Mouse (Mus musculus): ENCODE measurements around the gene R3hdm1. TPM values are rescaled to one million over a fixed set of nuclear protein-coding genes. Genes with fewer than 3 reads are reported as not detected.

Gene R3hdm1
- total and polyA plus RNA-seq, 3 experiments, result 17.8 to 75.7 (median 33.9) TPM

- Histone ChIP-seq H3K27me3 (replicated peaks) (no peaks in the 10 kb centered on the region), H3K9me3 (replicated peaks; ENCODE audit: low read length) (no peaks in the 10 kb centered on the region), H3K4me2 (ENCODE audit: insufficient read depth, low read depth, poor library complexity, severe bottlenecking) (no peak overlapping the region), H3K36me3 (replicated peaks in 1 of 2; ENCODE audit: control insufficient read depth in 1 of 2, insufficient read depth in 1 of 2, low read length in 1 of 2) (peaks cover 0 to 8% of the 10 kb centered on the region in 2 experiments), H3K4me3 (replicated peaks in 1 of 3; ENCODE audit: low read depth in 2 of 3, low read length in 2 of 3, poor library complexity in 1 of 3) (no peak overlapping the region), H3K27ac (ENCODE audit: insufficient read depth, low read depth) (no peak overlapping the region), H3K4me1 (ENCODE audit: control insufficient read depth in 1 of 2, insufficient read depth in 2 of 2) (no peaks in the 10 kb centered on the region), H3K9ac (ENCODE audit: insufficient read depth, low read depth) (no peak overlapping the region), H3K79me2 (replicated peaks; ENCODE audit: control insufficient read depth, extremely low read depth, insufficient read depth, poor library complexity, severe bottlenecking) (no peaks in the 10 kb centered on the region)
- dilution Hi-C loops (cut with MboI; ENCODE audit: extremely low pct_ligation_motif_present, extremely low pct_unique_long_range_greater_than_20kb, low sequenced_read_pairs) (no loop called here), in situ Hi-C loops (cut with MboI; ENCODE audit: low pct_ligation_motif_present, low pct_unique_long_range_greater_than_20kb, low sequenced_read_pairs) (no loop called here)
- TF ChIP-seq MAFK (IDR thresholded peaks at IDR 0.05; ENCODE audit: insufficient replicate concordance, low read length), result no peak
- no peak for TF ChIP-seq MXI1 (IDR thresholded peaks at IDR 0.05; ENCODE audit: low read depth, low read length)
- TF ChIP-seq ZMIZ1 (IDR thresholded peaks at IDR 0.05; ENCODE audit: low read depth, low read length), result no peak
- no peak for TF ChIP-seq CTCF (conservative IDR thresholded peaks at IDR 0.05 in 1 of 2, IDR thresholded peaks at IDR 0.05 in 1 of 2; ENCODE audit: low read depth in 2 of 2, low read length in 2 of 2)
- no peak for TF ChIP-seq ZC3H11A (IDR thresholded peaks at IDR 0.05; ENCODE audit: low read depth, low read length)
- no peak for TF ChIP-seq CHD2 (IDR thresholded peaks at IDR 0.05; ENCODE audit: low read length)
- TF ChIP-seq POLR2AphosphoS2 (IDR thresholded peaks at IDR 0.05; ENCODE audit: low read depth, low read length), result no peak
- no peak for TF ChIP-seq TBP (conservative IDR thresholded peaks at IDR 0.05; ENCODE audit: low read depth, low read length)
- no peak for TF ChIP-seq ETS1 (conservative IDR thresholded peaks at IDR 0.05; ENCODE audit: low read depth, low read length)
- no peak for DNase-seq (ENCODE audit: extremely low read depth)
These were observed 34.1 kb upstream of the R3hdm1 start for GRCm38 (mm10) chr1:128068945-128069397.

GRCm38 (mm10) chr1:128070003-128070402 is 33.1 kb upstream of the R3hdm1 start:
- dilution Hi-C loops (cut with MboI; ENCODE audit: extremely low pct_ligation_motif_present, extremely low pct_unique_long_range_greater_than_20kb, low sequenced_read_pairs) (no loop called here), in situ Hi-C loops (cut with MboI; ENCODE audit: low pct_ligation_motif_present, low pct_unique_long_range_greater_than_20kb, low sequenced_read_pairs) (no loop called here)
- H3K9ac ChIP-seq (ENCODE audit: insufficient read depth, low read depth), result no peak overlapping the region
- H3K4me3 ChIP-seq (replicated peaks in 1 of 3; ENCODE audit: low read depth in 2 of 3, low read length in 2 of 3, poor library complexity in 1 of 3), result no peak overlapping the region
- H3K27ac ChIP-seq (ENCODE audit: insufficient read depth, low read depth), result no peak overlapping the region
- no peaks in the 10 kb centered on the region for H3K4me1 ChIP-seq (ENCODE audit: control insufficient read depth in 1 of 2, insufficient read depth in 2 of 2)
- no peaks in the 10 kb centered on the region for H3K79me2 ChIP-seq (replicated peaks; ENCODE audit: control insufficient read depth, extremely low read depth, insufficient read depth, poor library complexity, severe bottlenecking)
- no peak for DNase-seq (ENCODE audit: extremely low read depth)
- no peaks in the 10 kb centered on the region for H3K27me3 ChIP-seq (replicated peaks)
- H3K36me3 ChIP-seq (replicated peaks in 1 of 2; ENCODE audit: control insufficient read depth in 1 of 2, insufficient read depth in 1 of 2, low read length in 1 of 2), result peaks cover 3 to 12% of the 10 kb centered on the region in 2 experiments
- no peaks in the 10 kb centered on the region for H3K9me3 ChIP-seq (replicated peaks; ENCODE audit: low read length)
- H3K4me2 ChIP-seq (ENCODE audit: insufficient read depth, low read depth, poor library complexity, severe bottlenecking), result no peak overlapping the region
- TF ChIP-seq USF2 (conservative IDR thresholded peaks at IDR 0.05; ENCODE audit: low read depth, low read length) (no peak), NRF1 (IDR thresholded peaks at IDR 0.05; ENCODE audit: low read depth, low read length) (no peak), ELF1 (IDR thresholded peaks at IDR 0.05; ENCODE audit: low read depth, low read length) (no peak), EP300 (IDR thresholded peaks at IDR 0.05; ENCODE audit: low read length) (no peak), HCFC1 (IDR thresholded peaks at IDR 0.05; ENCODE audit: low read depth, low read length) (no peak), ZC3H11A (IDR thresholded peaks at IDR 0.05; ENCODE audit: low read depth, low read length) (no peak), RCOR1 (conservative IDR thresholded peaks at IDR 0.05; ENCODE audit: low read depth, low read length) (no peak), PAX5 (IDR thresholded peaks at IDR 0.05; ENCODE audit: low read length) (no peak), JUN (IDR thresholded peaks at IDR 0.05; ENCODE audit: insufficient read depth, low read depth, low read length) (no peak), CHD2 (IDR thresholded peaks at IDR 0.05; ENCODE audit: low read length) (no peak), MYC (IDR thresholded peaks at IDR 0.05; ENCODE audit: low read depth, low read length) (no peak), POLR2A (IDR thresholded peaks at IDR 0.05; ENCODE audit: low read depth, low read length) (no peak), ZNF384 (IDR thresholded peaks at IDR 0.05; ENCODE audit: low read depth, low read length) (no peak), IRF4 (IDR thresholded peaks at IDR 0.05; ENCODE audit: low read depth, low read length) (no peak), USF1 (IDR thresholded peaks at IDR 0.05; ENCODE audit: low read depth, low read length) (no peak), KAT2A (IDR thresholded peaks at IDR 0.05; ENCODE audit: insufficient replicate concordance, low read length) (no peak), E2F4 (IDR thresholded peaks at IDR 0.05; ENCODE audit: insufficient replicate concordance, low read depth, low read length) (no peak), ZKSCAN1 (IDR thresholded peaks at IDR 0.05; ENCODE audit: borderline replicate concordance, low read depth, low read length) (no peak), BHLHE40 (IDR thresholded peaks at IDR 0.05; ENCODE audit: low read depth, low read length) (no peak), CTCF (conservative IDR thresholded peaks at IDR 0.05 in 1 of 2, IDR thresholded peaks at IDR 0.05 in 1 of 2; ENCODE audit: low read depth in 2 of 2, low read length in 2 of 2) (no peak)
